Mouse (Mus musculus): ENCODE data around the gene Pin1. TPM values are rescaled to one million over a fixed set of nuclear protein-coding genes. Genes with fewer than 3 reads are reported as not detected.

Gene Pin1
- polyA plus RNA-seq, 1 experiment from 2014 or later, result 54.6 TPM

- no peak for ATAC-seq (ENCODE audit: low FRiP score, low read depth)
- Histone ChIP-seq H3K27ac (replicated peaks) (no peak overlapping the region; the same call in 1 of the 2 replicates), H3K27me3 (no peaks in the 10 kb centered on the region), H3K4me3 (peak overlapping the region; percentile 81), H3K4me2 (replicated peaks) (peak overlapping the region; percentile 98), H3K4me1 (peaks cover 34% of the 10 kb centered on the region), H3K9ac (replicated peaks) (peak overlapping the region; percentile 86), H3K36me3 (peaks cover 28% of the 10 kb centered on the region), H3K9me3 (no peaks in the 10 kb centered on the region)
- WGBS, result 30% methylated on average over 6 of the region's 6 CpGs
These were observed 10.4 kb upstream of the Pin1 start for GRCm38 (mm10) chr9:20641501-20641900.

GRCm38 (mm10) chr9:20642101-20642895, 9.6 kb upstream of the Pin1 start, which contains the start of gene Ubl5:
TSS of gene Ubl5 (plus strand) at chr9:20642878.
- WGBS, result under 1% methylated on average over 51 of the region's 51 CpGs
- peak within 1 kb of the TSS; percentile 86 for H3K9ac ChIP-seq (replicated peaks)
- H3K4me1 ChIP-seq, result peaks cover 34% of the 10 kb centered on the region
- H3K9me3 ChIP-seq, result no peaks in the 10 kb centered on the region
- H3K27me3 ChIP-seq, result no peaks in the 10 kb centered on the region
- peak; percentile 88 for ATAC-seq (ENCODE audit: low FRiP score, low read depth)
- H3K27ac ChIP-seq (replicated peaks), result peak within 1 kb of the TSS; percentile 93
- peaks cover 33% of the 10 kb centered on the region for H3K36me3 ChIP-seq
- H3K4me2 ChIP-seq (replicated peaks), result peak within 1 kb of the TSS; percentile 98
- peak within 1 kb of the TSS; percentile 81 for H3K4me3 ChIP-seq

GRCm38 (mm10) chr9:20642896-20643466, 8.9 kb upstream of the Pin1 start:
- no peaks in the 10 kb centered on the region for H3K27me3 ChIP-seq
- peak overlapping the region; percentile 81 for H3K4me3 ChIP-seq
- H3K9ac ChIP-seq (replicated peaks), result peak overlapping the region; percentile 86
- H3K4me1 ChIP-seq, result peaks cover 34% of the 10 kb centered on the region
- peaks cover 30% of the 10 kb centered on the region for H3K36me3 ChIP-seq
- peak overlapping the region; percentile 98 for H3K4me2 ChIP-seq (replicated peaks)
- peak overlapping the region; percentile 93 for H3K27ac ChIP-seq (replicated peaks)
- peak; percentile 86 for ATAC-seq (ENCODE audit: low FRiP score, low read depth)
- under 1% methylated on average over 30 of the region's 30 CpGs for WGBS
- H3K9me3 ChIP-seq, result no peaks in the 10 kb centered on the region

GRCm38 (mm10) chr9:20643781-20644180, 8.1 kb upstream of the Pin1 start:
- Histone ChIP-seq H3K36me3 (peaks cover 29% of the 10 kb centered on the region), H3K27me3 (no peaks in the 10 kb centered on the region), H3K4me3 (peak overlapping the region; percentile 81), H3K4me2 (replicated peaks) (peak overlapping the region; percentile 98), H3K4me1 (peaks cover 34% of the 10 kb centered on the region), H3K9ac (replicated peaks) (peak overlapping the region; percentile 86), H3K9me3 (no peaks in the 10 kb centered on the region), H3K27ac (replicated peaks) (peak overlapping the region; percentile 93)
- 13% methylated on average over 13 of the region's 13 CpGs for WGBS
- no peak for ATAC-seq (ENCODE audit: low FRiP score, low read depth)

GRCm38 (mm10) chr9:20644360-20645081, 7.4 kb upstream of the Pin1 start, which contains the start of gene Fbxl12:
TSS of gene Fbxl12 (minus strand) at chr9:20644767.
- WGBS, result under 1% methylated on average over 43 of the region's 43 CpGs
- no peak; the same call in 1 of the 2 replicates for ATAC-seq (ENCODE audit: low FRiP score, low read depth)

GRCm38 (mm10) chr9:20645121-20645520, 6.8 kb upstream of the Pin1 start:
- no peak for ATAC-seq (ENCODE audit: low FRiP score, low read depth)
- 8% methylated on average over 17 of the region's 17 CpGs for WGBS
- H3K4me3 ChIP-seq, result peak overlapping the region; percentile 81
- H3K27me3 ChIP-seq, result no peaks in the 10 kb centered on the region
- H3K9me3 ChIP-seq, result no peaks in the 10 kb centered on the region
- peak overlapping the region; percentile 86 for H3K9ac ChIP-seq (replicated peaks)
- peaks cover 34% of the 10 kb centered on the region for H3K4me1 ChIP-seq
- H3K4me2 ChIP-seq (replicated peaks), result peak overlapping the region; percentile 98
- peak overlapping the region; percentile 77 for H3K27ac ChIP-seq (replicated peaks)
- H3K36me3 ChIP-seq, result peaks cover 24% of the 10 kb centered on the region

More at GRCm38 (mm10) chr9:20644360-20645081, 7.4 kb upstream of the Pin1 start, which contains the start of gene Fbxl12:
- Histone ChIP-seq H3K27ac (replicated peaks) (peak within 1 kb of the TSS; percentile 93), H3K9me3 (no peaks in the 10 kb centered on the region), H3K36me3 (peaks cover 29% of the 10 kb centered on the region), H3K27me3 (no peaks in the 10 kb centered on the region), H3K4me1 (peaks cover 34% of the 10 kb centered on the region), H3K9ac (replicated peaks) (peak within 1 kb of the TSS; percentile 86), H3K4me2 (replicated peaks) (peak within 1 kb of the TSS; percentile 98), H3K4me3 (peak within 1 kb of the TSS; percentile 81)

GRCm38 (mm10) chr9:20652260-20652658, 364 bp downstream of the Pin1 start:
- ATAC-seq (ENCODE audit: low FRiP score, low read depth), result no peak
- H3K4me1 ChIP-seq, result peaks cover 28% of the 10 kb centered on the region
- peak overlapping the region; percentile 88 for H3K9ac ChIP-seq (replicated peaks)
- peak overlapping the region; percentile 96 for H3K4me3 ChIP-seq
- H3K27me3 ChIP-seq, result no peaks in the 10 kb centered on the region
- H3K36me3 ChIP-seq, result peaks cover 42% of the 10 kb centered on the region
- H3K4me2 ChIP-seq (replicated peaks), result peak overlapping the region; percentile 78
- 0% methylated on average over 24 of the region's 25 CpGs for WGBS
- H3K9me3 ChIP-seq, result no peaks in the 10 kb centered on the region
- H3K27ac ChIP-seq (replicated peaks), result no peak overlapping the region

- Histone ChIP-seq H3K4me3 (0 out of 2 replicates have a peak overlapping the region, but pooled peaks have one; percentile 96), H3K9me3 (no peaks in the 10 kb centered on the region), H3K27ac (replicated peaks) (no peak overlapping the region), H3K4me1 (peaks cover 28% of the 10 kb centered on the region), H3K9ac (replicated peaks) (no peak overlapping the region), H3K36me3 (peaks cover 49% of the 10 kb centered on the region), H3K4me2 (replicated peaks) (peak overlapping the region; percentile 78), H3K27me3 (no peaks in the 10 kb centered on the region)
- 93% methylated on average over 3 of the region's 3 CpGs for WGBS
- no peak for ATAC-seq (ENCODE audit: low FRiP score, low read depth)
These were observed 2.0 kb downstream of the Pin1 start for GRCm38 (mm10) chr9:20653859-20654258.

- WGBS, result 90% methylated on average over 3 of the region's 3 CpGs
- H3K4me2 ChIP-seq (replicated peaks), result no peak overlapping the region
- H3K27me3 ChIP-seq, result no peaks in the 10 kb centered on the region
- no peak overlapping the region for H3K27ac ChIP-seq (replicated peaks)
- peaks cover 21% of the 10 kb centered on the region for H3K4me1 ChIP-seq
- H3K4me3 ChIP-seq, result no peak overlapping the region
- peaks cover 74% of the 10 kb centered on the region for H3K36me3 ChIP-seq
- no peaks in the 10 kb centered on the region for H3K9me3 ChIP-seq
- ATAC-seq (ENCODE audit: low FRiP score, low read depth), result no peak
- no peak overlapping the region for H3K9ac ChIP-seq (replicated peaks)
These were observed 5.7 kb downstream of the Pin1 start for GRCm38 (mm10) chr9:20657546-20657945.

GRCm38 (mm10) chr9:20662325-20662724, 10.4 kb downstream of the Pin1 start:
- peaks cover 68% of the 10 kb centered on the region for H3K36me3 ChIP-seq
- WGBS, result 56% methylated on average over 3 of the region's 3 CpGs
- no peak for ATAC-seq (ENCODE audit: low FRiP score, low read depth)
- H3K4me1 ChIP-seq, result peaks cover 44% of the 10 kb centered on the region
- no peaks in the 10 kb centered on the region for H3K27me3 ChIP-seq
- no peak overlapping the region for H3K4me3 ChIP-seq
- H3K27ac ChIP-seq (replicated peaks), result peak overlapping the region; percentile 71; the same call in 1 of the 2 replicates
- H3K9me3 ChIP-seq, result no peaks in the 10 kb centered on the region
- H3K4me2 ChIP-seq (replicated peaks), result no peak overlapping the region
- H3K9ac ChIP-seq (replicated peaks), result no peak overlapping the region

- ATAC-seq (ENCODE audit: low FRiP score, low read depth), result no peak
- Histone ChIP-seq H3K27me3 (no peaks in the 10 kb centered on the region), H3K36me3 (peaks cover 62% of the 10 kb centered on the region), H3K27ac (replicated peaks) (peak overlapping the region; percentile 71), H3K9ac (replicated peaks) (0 out of 2 replicates have a peak overlapping the region, but pooled peaks have one; percentile 17), H3K4me2 (replicated peaks) (no peak overlapping the region), H3K4me1 (peaks cover 44% of the 10 kb centered on the region), H3K4me3 (no peak overlapping the region), H3K9me3 (no peaks in the 10 kb centered on the region)
- 82% methylated on average over 8 of the region's 8 CpGs for WGBS
These were observed 11.0 kb downstream of the Pin1 start for GRCm38 (mm10) chr9:20662874-20663273.

Data from midbrain, embryonic 12.5 days (tissue).